Mouse (Mus musculus) forebrain, embryonic 11.5 days (tissue): ENCODE data around the gene Nfil3. TPM values are rescaled to one million over a fixed set of nuclear protein-coding genes. Genes with fewer than 3 reads are reported as not detected.

ENCODE experiments used
- ATAC-seq: fragments of 200-750 bp; cut with Nextera tagmentation; replicated peaks from 2 replicates; pipeline ENCODE4 v1.8.0; 2017; ENCODE audit warnings: moderate TSS enrichment; ENCODE audit not compliant: low FRiP score
- DNase-seq: peaks from one replicate; pipeline ENCODE4 v3.0.0-alpha.2; 2017; ENCODE audit warnings: low spot score
- H3K27ac ChIP-seq: fragments of 300-500 bp; sonication (generic); 2 replicates; pipeline ENCODE4 v1.5.1; 2014; ENCODE audit warnings: low read depth, low read length
- H3K27me3 ChIP-seq: fragments of 300-500 bp; sonication (generic); 2 replicates; pipeline ENCODE4 v1.6.1; 2014; ENCODE audit warnings: mild to moderate bottlenecking, low read length, mixed read lengths; ENCODE audit not compliant: control insufficient read depth, insufficient read depth
- H3K36me3 ChIP-seq: fragments of 300-500 bp; sonication (generic); 2 replicates; pipeline ENCODE4 v1.6.1; 2014; ENCODE audit warnings: mild to moderate bottlenecking, low read length, moderate library complexity, mixed read lengths; ENCODE audit not compliant: control insufficient read depth, insufficient read depth
- H3K4me1 ChIP-seq: fragments of 300-500 bp; sonication (generic); replicated peaks from 2 replicates; pipeline ENCODE4 v1.6.1; 2014; ENCODE audit warnings: low read length, mixed read lengths; ENCODE audit not compliant: control insufficient read depth, insufficient read depth
- H3K4me2 ChIP-seq: fragments of 300-500 bp; sonication (generic); 2 replicates; pipeline ENCODE4 v1.6.1; 2014; ENCODE audit warnings: low read depth, mild to moderate bottlenecking, low read length, moderate library complexity, mixed read lengths; ENCODE audit not compliant: severe bottlenecking
- H3K4me3 ChIP-seq: fragments of 300-500 bp; sonication (generic); 2 replicates; pipeline ENCODE4 v1.5.1; 2014; ENCODE audit warnings: low read depth, low read length
- H3K9ac ChIP-seq: fragments of 300-500 bp; sonication (generic); 2 replicates; pipeline ENCODE4 v1.6.1; 2014; ENCODE audit warnings: low read length
- H3K9me3 ChIP-seq: fragments of 300-500 bp; sonication (generic); 2 replicates; pipeline ENCODE4 v1.6.1; 2016; ENCODE audit warnings: low read length, mixed read lengths; ENCODE audit not compliant: control insufficient read depth
- WGBS: fragments of 180-500 bp; shearing (Covaris S2); extraction: QIAGEN DNeasy Blood & Tissue Kit; methylation state at CpG from one replicate; pipeline ENCODE4 v1.1.7; 2014; 5-methylcytosine and 5-hydroxymethylcytosine counted together
- polyA plus RNA-seq: library from polyadenylated mRNA; unstranded; fragments of >200 nt; fragmentation: Nextera tagmentation; extraction: Ambion mirVana; gene quantifications from 2 replicates; pipeline ENCODE4 v1.2.1, GENCODE M21; 2014

Gene Nfil3
- polyA plus RNA-seq, result 16.1 and 17.8 TPM in 2 replicates

DNA sequence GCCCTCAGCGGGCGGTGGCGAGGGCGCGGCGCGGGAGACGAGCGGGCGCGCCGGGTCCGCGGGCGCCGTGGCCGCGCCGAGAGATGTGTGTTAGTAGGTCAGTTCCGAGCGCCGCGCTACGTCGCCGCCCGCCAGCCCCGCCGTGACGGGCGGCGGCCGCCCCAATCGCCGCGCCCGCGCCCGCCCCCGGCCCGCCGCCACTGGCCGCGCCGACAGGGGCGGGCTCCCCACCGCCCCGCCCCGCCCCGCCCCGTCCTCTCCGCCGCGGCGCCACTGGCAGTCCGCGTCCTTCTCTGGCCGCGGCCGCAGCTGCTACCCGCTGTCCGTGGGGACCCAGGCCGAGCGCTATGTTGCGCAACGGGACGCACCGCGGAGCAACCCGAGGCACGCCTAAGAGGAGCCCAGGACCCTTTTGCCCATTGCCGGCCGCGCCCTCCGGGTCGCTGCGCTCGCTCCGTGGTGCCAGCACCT, at the start of gene Nfil3:
Gene Nfil3, minus strand, starts transcription at position 123 of the 471 bp plus-strand sequence.
- Histone ChIP-seq H3K36me3 (no peaks in the 10 kb centered on the region), H3K9ac (peak within 1 kb of the TSS; percentile 78), H3K4me2 (peak within 1 kb of the TSS; percentile 100), H3K27me3 (peaks cover 24% of the 10 kb centered on the region), H3K27ac (peak within 1 kb of the TSS; percentile 64), H3K4me1 (peaks cover 18% of the 10 kb centered on the region), H3K9me3 (no peaks in the 10 kb centered on the region), H3K4me3 (peak within 1 kb of the TSS; percentile 85)
- DNase-seq (peak; percentile 90), ATAC-seq (peak; percentile 87)
- under 1% methylated on average over 62 of the region's 79 CpGs for WGBS

DNA sequence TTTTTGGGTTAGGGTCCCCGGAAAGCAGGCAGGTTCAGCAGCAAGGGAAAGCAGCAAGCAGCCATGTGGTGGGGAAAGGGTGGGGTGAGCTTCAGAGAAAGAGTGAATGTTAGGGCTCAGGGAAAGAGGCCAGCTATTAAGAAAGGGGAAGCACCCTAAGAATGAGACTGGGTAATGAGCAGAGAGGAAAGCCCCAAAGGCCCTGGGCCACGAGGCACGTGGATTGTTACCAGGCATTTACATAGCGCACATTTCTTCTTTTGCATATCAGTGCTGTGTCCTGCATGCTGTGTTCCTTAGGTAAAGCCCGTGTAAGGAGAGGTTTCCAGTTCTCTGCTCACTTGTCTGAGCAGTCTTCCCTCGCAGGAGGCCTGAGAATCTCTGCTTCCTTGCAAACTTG, 43.4 kb upstream of the Nfil3 start:
- H3K27me3 ChIP-seq, result no peaks in the 10 kb centered on the region
- WGBS, result 52% methylated on average over 6 of the region's 6 CpGs
- no peaks in the 10 kb centered on the region for H3K9me3 ChIP-seq
- H3K36me3 ChIP-seq, result no peaks in the 10 kb centered on the region
- DNase-seq (no peak), ATAC-seq (no peak)
- H3K27ac ChIP-seq, result no peak overlapping the region
- H3K9ac ChIP-seq, result no peak overlapping the region
- H3K4me2 ChIP-seq, result no peak overlapping the region
- H3K4me3 ChIP-seq, result no peak overlapping the region
- H3K4me1 ChIP-seq, result no peaks in the 10 kb centered on the region

DNA sequence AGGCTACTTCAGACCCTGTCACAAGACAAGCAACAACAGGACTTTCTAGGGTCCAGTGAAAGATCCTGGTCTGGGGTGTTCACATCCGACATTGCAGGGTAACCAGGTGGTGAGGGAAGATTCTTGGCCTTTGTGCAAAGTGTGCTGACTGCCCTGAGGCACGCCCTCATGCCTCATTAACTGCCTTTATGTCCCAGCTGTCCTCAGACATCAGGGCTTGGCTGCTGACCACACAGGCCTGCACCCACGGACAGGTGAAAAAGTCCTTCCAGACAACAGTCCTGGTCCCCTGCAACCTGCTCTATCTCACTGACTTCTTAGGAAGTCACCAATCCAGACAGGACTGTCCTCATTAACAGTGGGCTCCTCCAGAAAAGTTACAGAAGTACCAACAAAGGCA, 39.4 kb upstream of the Nfil3 start:
- Histone ChIP-seq H3K9me3 (no peaks in the 10 kb centered on the region), H3K4me3 (no peak overlapping the region), H3K9ac (no peak overlapping the region), H3K4me1 (no peaks in the 10 kb centered on the region), H3K27me3 (no peaks in the 10 kb centered on the region), H3K27ac (no peak overlapping the region), H3K4me2 (no peak overlapping the region), H3K36me3 (no peaks in the 10 kb centered on the region)
- WGBS, result 67% methylated on average over 3 of the region's 3 CpGs
- ATAC-seq (no peak), DNase-seq (no peak)

DNA sequence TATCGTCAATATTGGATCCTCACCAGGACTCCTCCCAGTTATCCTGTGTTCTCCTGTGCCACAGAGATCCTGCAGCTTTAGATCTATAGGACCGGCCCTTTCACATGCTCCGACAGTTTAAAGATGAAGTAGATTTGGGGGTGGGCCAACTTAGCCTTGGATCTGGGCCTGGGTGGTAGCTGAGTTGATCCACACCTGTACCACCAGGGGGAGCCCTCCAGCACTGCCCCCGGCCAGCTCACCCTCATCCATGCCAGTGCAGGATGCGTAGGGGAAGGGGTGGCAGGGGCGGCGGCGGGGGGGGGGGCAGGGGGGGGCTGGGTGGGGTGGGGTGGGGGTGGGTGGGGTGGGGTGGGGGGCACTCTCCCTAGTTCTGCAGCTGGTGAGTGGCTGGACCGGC, 38.7 kb upstream of the Nfil3 start:
- H3K9ac ChIP-seq, result no peak overlapping the region
- WGBS, result 78% methylated on average over 5 of the region's 9 CpGs
- no peak overlapping the region for H3K4me2 ChIP-seq
- no peak overlapping the region for H3K4me3 ChIP-seq
- H3K27ac ChIP-seq, result no peak overlapping the region
- ATAC-seq (no peak), DNase-seq (no peak)
- no peaks in the 10 kb centered on the region for H3K36me3 ChIP-seq
- H3K27me3 ChIP-seq, result no peaks in the 10 kb centered on the region
- H3K9me3 ChIP-seq, result no peaks in the 10 kb centered on the region
- no peaks in the 10 kb centered on the region for H3K4me1 ChIP-seq

DNA sequence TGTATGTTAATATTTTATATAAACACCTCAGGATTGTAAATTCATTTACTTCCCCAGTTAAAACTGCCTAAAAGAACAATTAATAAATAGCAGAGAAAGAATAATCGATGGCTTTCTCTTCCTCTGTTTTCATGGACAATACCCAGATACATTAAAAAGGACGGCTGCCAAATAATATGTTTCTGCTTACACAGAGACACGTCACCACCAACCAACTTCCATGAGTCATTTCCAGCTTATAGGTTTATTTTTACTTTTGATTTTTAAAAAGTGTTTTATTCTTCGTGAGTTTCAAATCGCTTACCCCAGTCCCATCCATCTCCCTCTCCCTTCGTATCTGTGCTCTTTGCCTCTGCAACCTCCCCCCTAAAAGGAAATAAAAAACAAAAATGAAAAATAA, 38.1 kb upstream of the Nfil3 start:
- H3K27me3 ChIP-seq, result no peaks in the 10 kb centered on the region
- H3K27ac ChIP-seq, result no peak overlapping the region
- H3K4me3 ChIP-seq, result no peak overlapping the region
- no peak for DNase-seq
- H3K4me1 ChIP-seq, result no peaks in the 10 kb centered on the region
- no peaks in the 10 kb centered on the region for H3K9me3 ChIP-seq
- H3K36me3 ChIP-seq, result no peaks in the 10 kb centered on the region
- 91% methylated on average over 6 of the region's 6 CpGs for WGBS
- ATAC-seq, result no peak
- no peak overlapping the region for H3K4me2 ChIP-seq
- H3K9ac ChIP-seq, result no peak overlapping the region

DNA sequence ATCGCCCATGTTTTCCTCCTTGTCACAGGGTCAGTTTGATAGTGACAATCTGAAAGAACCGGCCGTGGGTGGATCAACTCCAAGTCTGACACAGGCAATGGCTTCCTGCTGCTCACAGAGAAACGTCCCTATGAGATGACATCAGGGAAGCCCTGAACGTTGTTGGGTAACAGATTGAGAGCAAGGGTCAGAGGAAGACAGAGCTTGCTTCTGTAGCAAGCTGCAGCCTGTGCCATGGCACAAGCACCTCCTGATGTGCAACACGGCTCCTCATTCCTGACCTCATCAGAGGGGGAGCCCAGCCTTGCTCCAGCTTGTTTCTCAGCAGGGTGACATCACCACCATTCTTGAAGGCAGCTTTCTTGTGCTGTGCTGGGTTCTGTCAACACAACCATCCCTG, 37.1 kb upstream of the Nfil3 start:
- Histone ChIP-seq H3K4me1 (no peaks in the 10 kb centered on the region), H3K9ac (no peak overlapping the region), H3K27ac (no peak overlapping the region), H3K4me3 (no peak overlapping the region), H3K9me3 (no peaks in the 10 kb centered on the region), H3K4me2 (no peak overlapping the region), H3K36me3 (no peaks in the 10 kb centered on the region), H3K27me3 (no peaks in the 10 kb centered on the region)
- ATAC-seq (no peak), DNase-seq (no peak)
- WGBS, result 76% methylated on average over 6 of the region's 6 CpGs

DNA sequence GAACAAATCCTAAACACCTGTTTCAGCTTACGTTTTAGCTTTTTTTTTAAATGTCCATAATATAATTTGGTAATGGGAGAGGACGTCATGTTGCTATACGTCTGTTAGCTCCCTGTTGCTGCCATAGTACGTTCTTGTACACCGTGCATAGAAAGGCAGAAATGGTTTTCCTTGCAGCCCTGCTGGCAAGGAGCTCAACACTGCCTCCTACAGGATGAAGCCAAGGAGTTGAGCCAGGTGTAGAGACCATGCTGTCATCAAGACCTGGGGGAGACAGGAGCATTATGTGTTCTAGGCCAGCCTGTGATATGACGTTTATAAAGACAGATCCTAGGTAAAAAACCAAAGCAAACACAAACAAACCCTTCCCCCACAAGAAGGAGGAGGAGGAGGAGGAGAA, 36.2 kb upstream of the Nfil3 start:
- H3K27me3 ChIP-seq, result no peaks in the 10 kb centered on the region
- DNase-seq, result no peak

DNA sequence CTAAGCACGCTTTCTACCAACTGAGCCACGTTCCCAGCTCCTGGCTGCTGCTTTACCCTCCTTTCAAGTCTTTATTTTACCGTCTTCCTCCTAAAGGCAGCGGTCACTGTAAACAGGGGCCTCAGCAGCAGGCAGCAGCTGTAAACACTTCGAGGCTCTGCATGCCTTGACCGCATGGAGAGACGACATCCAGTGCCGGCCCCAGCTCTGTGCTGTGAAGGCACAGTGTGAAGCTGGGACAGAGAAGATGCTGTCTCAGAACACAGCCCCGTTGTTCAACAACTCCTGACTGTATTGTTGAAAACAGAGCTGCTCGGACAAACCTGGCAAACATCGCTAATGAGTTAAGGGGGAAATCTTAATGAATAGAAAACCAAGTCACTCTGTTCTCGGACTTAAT, 30.6 kb upstream of the Nfil3 start:
- DNase-seq (peak; percentile 56), ATAC-seq (no peak)
- Histone ChIP-seq H3K4me1 (peaks cover 6% of the 10 kb centered on the region; the same call in 1 of the 2 replicates), H3K9ac (no peak overlapping the region), H3K27me3 (no peaks in the 10 kb centered on the region; the same call in 1 of the 2 replicates), H3K4me2 (peak overlapping the region; percentile 3; the same call in 1 of the 2 replicates), H3K9me3 (no peaks in the 10 kb centered on the region), H3K27ac (no peak overlapping the region), H3K36me3 (no peaks in the 10 kb centered on the region), H3K4me3 (no peak overlapping the region)
- 20% methylated on average over 12 of the region's 12 CpGs for WGBS

More for the DNA sequence above, 36.2 kb upstream of the Nfil3 start:
- Histone ChIP-seq H3K4me3 (no peak overlapping the region), H3K4me1 (no peaks in the 10 kb centered on the region; the same call in 1 of the 2 replicates), H3K27ac (no peak overlapping the region), H3K9me3 (no peaks in the 10 kb centered on the region), H3K36me3 (no peaks in the 10 kb centered on the region), H3K9ac (no peak overlapping the region), H3K4me2 (no peak overlapping the region)
- 75% methylated on average over 6 of the region's 6 CpGs for WGBS
- ATAC-seq, result no peak

DNA sequence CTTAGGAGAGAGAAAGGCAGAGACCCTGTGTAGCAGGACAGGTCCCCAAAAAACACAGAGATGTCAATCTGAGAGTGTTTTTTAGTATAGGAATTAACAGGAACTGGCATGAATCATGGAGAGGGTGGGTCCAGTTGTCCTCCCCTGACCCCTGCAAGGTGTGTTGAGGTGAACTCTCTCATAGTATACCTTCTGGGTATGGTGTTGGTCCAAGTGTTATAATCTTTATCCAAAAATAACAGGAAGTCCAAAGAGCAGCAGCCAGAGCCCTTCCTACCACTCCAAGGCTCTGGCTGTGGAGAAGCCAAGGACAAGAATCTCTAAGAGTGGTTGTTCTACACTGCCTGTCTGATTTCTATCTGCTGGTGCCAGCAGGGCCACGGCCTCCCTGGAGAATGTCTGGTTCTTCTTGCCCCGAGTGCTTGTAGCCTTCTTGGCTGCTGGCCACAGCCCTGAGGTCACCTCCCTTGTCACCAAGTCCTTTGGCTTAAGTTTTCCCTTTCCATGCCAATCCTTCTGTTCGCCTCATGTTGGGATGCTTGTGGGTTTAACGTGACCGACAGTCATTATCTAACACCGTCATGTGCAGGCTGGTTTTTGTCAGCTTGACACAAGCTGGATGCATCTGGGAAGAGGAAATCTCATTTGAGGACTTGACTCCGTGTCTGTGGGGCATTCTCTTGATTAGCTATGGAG, 27.8 kb upstream of the Nfil3 start:
- Histone ChIP-seq H3K4me1 (peaks cover 6% of the 10 kb centered on the region; the same call in 1 of the 2 replicates), H3K36me3 (no peaks in the 10 kb centered on the region), H3K4me3 (no peak overlapping the region), H3K27ac (no peak overlapping the region), H3K4me2 (no peak overlapping the region), H3K9ac (no peak overlapping the region), H3K27me3 (no peaks in the 10 kb centered on the region; the same call in 1 of the 2 replicates), H3K9me3 (no peaks in the 10 kb centered on the region)
- ATAC-seq, result no peak
- DNase-seq, result no peak
- WGBS, result 87% methylated on average over 7 of the region's 7 CpGs
